Mouse (Mus musculus) common myeloid progenitor, adult 5-6 weeks (primary cell): ENCODE results near the gene Gm42715. TPM values are rescaled to one million over a fixed set of nuclear protein-coding genes. Genes with fewer than 3 reads are reported as not detected.

ENCODE experiments used
- ATAC-seq: replicated peaks from 2 replicates; pipeline ENCODE4 v1.8.0; 2016; ENCODE audit warnings: low read depth, mild to moderate bottlenecking, moderate TSS enrichment, inconsistent platforms; ENCODE audit not compliant: poor library complexity, severe bottlenecking
- total RNA-seq: library from RNA; stranded (forward); fragments of 200-1000, 187-1606 nt; gene quantifications from 2 replicates; pipeline ENCODE4 v1.2.3, GENCODE M21; 2017

Gm42715 gene
- total RNA-seq, 1 experiment from 2014 or later = 11.2 TPM

DNA sequence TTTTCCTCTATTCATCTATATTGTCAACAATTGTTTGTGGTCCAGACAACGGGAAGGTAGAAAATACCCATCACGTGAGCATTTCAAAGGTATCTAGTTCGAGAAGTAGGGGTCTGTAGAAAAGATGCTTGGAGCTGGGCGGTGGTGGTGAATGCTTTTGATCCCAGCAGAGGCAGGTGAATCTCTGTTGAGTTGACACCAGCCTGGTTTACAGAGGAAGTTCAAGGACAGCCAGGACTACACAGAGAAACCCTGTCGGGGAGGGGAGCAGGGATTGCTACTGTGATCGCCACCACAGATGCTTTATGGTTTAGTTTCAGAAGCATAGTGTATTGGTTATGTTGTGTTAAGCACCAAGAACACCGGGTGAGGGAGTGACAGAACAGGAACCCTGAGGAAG, 54.7 kb downstream of the Gm42715 start:
- ATAC-seq = no peak

GRCm38 (mm10) chr7:127583260-127583659, 63.9 kb downstream of the Gm42715 start:
- ATAC-seq = no peak

- ATAC-seq = no peak
Observed at GRCm38 (mm10) chr7:127585031-127585430, 65.6 kb downstream of the Gm42715 start.

- ATAC-seq = no peak
Observed at GRCm38 (mm10) chr7:127586149-127586548, 66.8 kb downstream of the Gm42715 start.

- no peak for ATAC-seq
Observed at GRCm38 (mm10) chr7:127587196-127587595, 67.8 kb downstream of the Gm42715 start.

GRCm38 (mm10) chr7:127588011-127588871, 68.9 kb downstream of the Gm42715 start, which contains the start of the genes Ccdc189 and Rnf40:
Ccdc189 (minus strand) TSS chr7:127588595.
Rnf40 (plus strand) TSS chr7:127588767.
- ATAC-seq = peak; percentile 93

DNA sequence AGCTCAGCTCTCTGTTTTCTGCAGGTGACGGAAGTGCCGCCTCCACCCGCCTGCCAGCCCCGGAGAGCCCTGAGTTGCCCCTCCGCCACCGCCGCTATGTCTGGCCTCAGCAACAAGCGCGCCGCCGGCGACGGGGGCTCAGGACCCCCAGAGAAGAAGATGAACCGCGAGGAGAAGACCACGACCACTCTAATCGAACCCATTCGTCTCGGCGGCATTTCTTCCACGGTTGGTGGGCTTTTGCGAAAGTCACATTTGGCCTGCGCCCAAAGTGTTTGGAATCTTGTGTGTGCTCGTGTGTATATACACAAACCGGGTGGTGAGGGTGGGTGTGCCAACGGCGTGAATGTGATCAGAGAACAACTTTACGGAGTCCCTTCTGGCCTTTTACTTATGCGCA, 69.5 kb downstream of the Gm42715 start:
- no peak for ATAC-seq

DNA sequence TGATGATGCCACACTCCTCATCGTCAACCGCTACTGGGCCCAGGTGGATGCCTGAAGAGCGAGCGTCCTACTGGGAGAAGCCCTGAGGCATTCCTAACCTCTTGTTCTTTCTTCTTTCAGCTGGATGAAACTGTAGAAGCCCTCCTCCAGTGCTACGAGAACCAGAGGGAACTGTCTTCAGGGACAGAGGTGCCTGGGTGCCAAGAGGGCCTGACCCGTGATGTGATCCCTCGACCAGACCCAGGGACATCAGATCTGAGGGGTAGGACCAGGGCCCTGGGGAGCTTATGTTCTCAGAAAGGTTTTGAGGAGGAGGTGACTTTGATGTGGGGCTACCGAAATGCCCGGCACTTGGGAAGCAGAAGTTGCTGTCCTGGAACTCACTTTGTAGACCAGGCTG, 70.3 kb downstream of the Gm42715 start:
- no peak for ATAC-seq

GRCm38 (mm10) chr7:127591108-127591507, 71.7 kb downstream of the Gm42715 start:
- no peak for ATAC-seq

DNA sequence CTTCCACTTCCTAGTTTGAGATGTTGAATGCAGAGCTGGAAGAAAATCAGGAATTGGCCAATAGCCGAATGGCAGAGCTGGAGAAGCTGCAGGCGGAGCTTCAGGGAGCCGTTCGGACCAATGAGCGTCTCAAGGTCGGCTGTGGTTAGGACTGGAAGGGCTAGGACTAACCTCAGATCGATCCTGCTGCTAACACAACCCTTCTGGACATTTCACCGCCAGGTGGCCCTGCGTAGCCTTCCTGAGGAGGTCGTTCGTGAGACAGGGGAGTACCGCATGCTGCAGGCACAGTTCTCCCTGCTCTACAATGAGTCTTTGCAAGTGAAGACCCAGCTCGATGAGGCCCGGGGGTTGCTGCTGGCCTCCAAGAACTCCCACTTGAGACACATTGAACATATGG, 73.2 kb downstream of the Gm42715 start:
- ATAC-seq = no peak

DNA sequence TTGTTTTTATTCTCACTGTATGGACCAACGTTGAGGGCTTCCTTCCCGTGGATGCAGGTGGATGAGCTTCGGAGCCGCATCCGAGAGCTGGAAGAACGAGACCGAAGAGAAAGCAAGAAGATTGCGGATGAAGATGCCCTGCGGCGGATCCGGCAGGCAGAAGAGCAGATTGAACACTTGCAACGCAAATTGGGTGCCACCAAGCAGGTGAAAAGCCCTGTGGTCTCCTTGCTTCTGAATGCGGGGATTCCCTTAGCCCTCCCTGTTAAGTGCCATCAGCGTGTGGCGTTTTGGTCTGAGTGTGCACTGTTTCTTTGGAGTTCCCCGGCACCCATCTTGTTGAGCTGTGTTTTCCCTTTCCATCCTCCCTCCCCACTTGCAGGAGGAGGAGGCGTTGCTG, 77.4 kb downstream of the Gm42715 start:
- no peak for ATAC-seq

GRCm38 (mm10) chr7:127600612-127601011, 81.2 kb downstream of the Gm42715 start:
- no peak for ATAC-seq

DNA sequence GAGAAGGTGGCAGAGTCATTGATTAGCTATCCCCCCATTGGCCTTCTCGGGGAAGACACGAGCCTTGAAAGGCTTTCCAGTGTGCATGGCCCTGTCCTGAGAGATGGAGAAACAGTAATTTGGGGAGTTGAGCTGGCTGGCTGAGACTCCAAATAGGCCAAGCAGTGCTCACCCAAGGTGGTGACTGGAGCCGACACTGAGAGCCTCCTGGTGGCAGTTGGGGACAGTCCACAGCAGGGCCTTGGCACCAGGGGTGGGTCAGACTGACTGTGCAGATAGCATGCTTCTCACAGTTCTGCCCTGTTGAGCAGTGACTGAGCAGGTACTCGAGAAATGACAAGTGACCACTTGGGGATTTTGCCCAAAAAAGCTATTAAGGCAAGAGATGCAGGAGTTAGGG, 82.4 kb downstream of the Gm42715 start:
- ATAC-seq = no peak

- no peak for ATAC-seq
Observed at GRCm38 (mm10) chr7:127602903-127603302, 83.5 kb downstream of the Gm42715 start.

- ATAC-seq = 0 out of 2 replicates have a peak, but pooled peaks have one; percentile 19
Observed at GRCm38 (mm10) chr7:127604256-127604655, 84.9 kb downstream of the Gm42715 start.

DNA sequence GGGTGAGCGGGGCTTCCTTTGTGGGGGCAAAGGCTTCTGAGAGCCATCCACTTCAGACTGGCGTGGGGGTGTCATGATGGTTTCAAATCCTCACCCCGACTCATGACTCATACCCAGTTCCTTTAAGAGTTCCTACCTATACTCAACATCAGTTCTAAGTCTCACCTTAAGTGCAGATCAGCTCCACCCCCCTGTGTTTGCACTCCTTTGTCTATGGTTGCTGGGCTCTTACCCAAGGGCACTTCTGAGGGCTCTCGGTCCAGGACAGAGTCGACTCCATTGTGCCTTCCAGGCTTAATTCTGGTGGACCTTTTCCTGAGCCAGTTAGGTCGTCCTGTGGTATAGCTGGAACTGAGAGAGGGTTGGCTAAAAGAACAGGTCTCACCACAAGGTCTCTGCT, 87.8 kb downstream of the Gm42715 start:
- no peak for ATAC-seq

GRCm38 (mm10) chr7:127611011-127611410, 91.6 kb downstream of the Gm42715 start:
- ATAC-seq = no peak

- no peak for ATAC-seq
Observed at GRCm38 (mm10) chr7:127611561-127611960, 92.2 kb downstream of the Gm42715 start.

DNA sequence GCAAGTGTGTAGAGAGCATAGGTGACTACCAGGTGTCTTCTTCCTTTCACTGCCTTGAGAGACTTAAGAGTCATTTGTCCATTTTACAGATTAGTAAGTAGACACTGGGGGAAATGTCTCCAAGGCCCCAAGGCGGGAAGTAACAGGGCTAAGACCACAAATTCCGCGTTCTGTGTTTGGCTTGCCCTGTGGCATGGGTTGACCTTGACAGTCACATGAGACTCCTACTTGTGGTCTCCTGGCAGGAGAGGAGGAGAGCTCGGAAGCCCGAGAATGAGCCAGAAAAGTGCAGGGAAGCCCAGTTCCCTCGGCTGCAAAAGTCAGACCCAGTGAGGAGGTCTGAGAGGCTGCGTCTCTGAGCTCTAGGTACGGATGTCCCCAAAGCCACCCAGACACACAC, 94.1 kb downstream of the Gm42715 start:
- no peak for ATAC-seq

DNA sequence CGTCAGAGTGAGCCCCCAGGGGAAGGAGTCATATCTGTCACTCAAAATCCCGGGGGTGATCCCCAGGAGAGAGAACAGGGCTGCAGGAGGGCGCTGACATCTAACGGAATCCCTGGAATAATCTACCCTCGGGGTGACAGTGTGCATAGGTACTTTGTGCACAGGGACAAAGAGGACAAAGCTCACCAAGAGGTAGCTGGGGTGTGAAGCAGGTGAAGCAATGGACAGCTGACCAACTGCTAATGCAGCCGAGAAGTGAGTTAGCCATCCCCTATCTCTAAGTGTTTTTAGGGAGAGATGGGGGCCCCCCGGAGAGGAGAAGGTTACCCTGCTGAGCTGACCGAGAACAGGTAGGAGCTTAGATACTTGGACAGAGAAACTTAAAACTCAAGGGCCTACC, 94.7 kb downstream of the Gm42715 start:
- ATAC-seq = no peak

DNA sequence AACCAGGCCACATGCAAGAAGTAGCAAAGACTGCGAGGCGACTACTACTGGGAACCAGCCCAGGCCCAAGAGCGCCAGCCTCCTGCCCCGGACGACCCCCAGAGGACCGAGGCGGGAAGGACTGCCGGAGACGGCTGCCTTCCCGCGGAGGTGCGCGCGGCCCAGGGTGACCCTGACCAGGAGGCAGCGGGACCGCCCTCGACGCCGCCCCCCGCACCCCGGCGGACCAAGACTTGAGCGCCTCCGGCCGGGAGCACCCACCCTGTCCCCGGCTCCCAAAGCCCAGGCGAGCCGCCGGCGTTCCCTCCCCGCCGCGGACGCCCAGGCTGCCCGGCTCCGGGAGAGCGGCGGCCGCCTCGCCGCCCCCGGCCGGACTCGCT, 95.1 kb downstream of the Gm42715 start:
- ATAC-seq = peak; percentile 31
